Mouse (Mus musculus) ES-Bruce4 (cell line): Measurements from ENCODE around the gene Casq2.

Source experiments
- CTCF ChIP-seq: IDR thresholded peaks from one replicate; pipeline ENCODE4 v1.8.1; 2011; ENCODE audit warnings: low read depth, low read length
- POLR2A ChIP-seq: IDR thresholded peaks from one replicate; pipeline ENCODE4 v1.8.1; 2011; ENCODE audit warnings: low read length; ENCODE audit not compliant: insufficient read depth

- TF ChIP-seq CTCF (no peak), POLR2A (no peak)
Measured at GRCm38 (mm10) chr3:102079413-102079812, 6.8 kb upstream of the Casq2 start.
